Mouse (Mus musculus) hindbrain, embryonic 16.5 days (tissue): ENCODE data around the gene Thap11. TPM values are rescaled to one million over a fixed set of nuclear protein-coding genes. Genes with fewer than 3 reads are reported as not detected.
A peak's percentile ranks its signal among the peaks of the same experiment; 100 is the strongest.
"Not testable (repeated sequence)": the region's sequence is repeated elsewhere in the genome, so short reads cannot be mapped to it uniquely, and the experiment has no call there.

ENCODE experiments used
- ATAC-seq: fragments of 200-750 bp; cut with Nextera tagmentation; 2 replicates; pipeline ENCODE4 v1.8.0; 2017; ENCODE audit warnings: moderate TSS enrichment, moderate library complexity
- H3K27ac ChIP-seq: fragments of 300-500 bp; sonication (generic); 2 replicates; pipeline ENCODE4 v1.5.1; 2014; ENCODE audit warnings: low read depth, mild to moderate bottlenecking, control low read depth, low read length, moderate library complexity
- H3K27me3 ChIP-seq: fragments of 300-500 bp; sonication (generic); replicated peaks from 2 replicates; pipeline ENCODE4 v1.6.1; 2014; ENCODE audit warnings: low read length; ENCODE audit not compliant: control insufficient read depth, insufficient read depth
- H3K36me3 ChIP-seq: fragments of 300-500 bp; sonication (generic); 2 replicates; pipeline ENCODE4 v1.6.1; 2014; ENCODE audit warnings: mild to moderate bottlenecking, low read length, moderate library complexity, mixed read lengths; ENCODE audit not compliant: control insufficient read depth, insufficient read depth
- H3K4me1 ChIP-seq: fragments of 300-500 bp; sonication (generic); 2 replicates; pipeline ENCODE4 v1.6.1; 2014; ENCODE audit warnings: low read depth, low read length; ENCODE audit not compliant: control insufficient read depth, insufficient read depth
- H3K4me2 ChIP-seq: fragments of 300-500 bp; sonication (generic); 2 replicates; pipeline ENCODE4 v1.6.1; 2014; ENCODE audit warnings: mild to moderate bottlenecking, low read length, control low read depth, moderate library complexity
- H3K4me3 ChIP-seq: fragments of 300-500 bp; sonication (generic); 2 replicates; pipeline ENCODE4 v1.5.1; 2014; ENCODE audit warnings: mild to moderate bottlenecking, low read length, control low read depth, moderate library complexity
- H3K9ac ChIP-seq: fragments of 300-500 bp; sonication (generic); 2 replicates; pipeline ENCODE4 v1.6.1; 2014; ENCODE audit warnings: low read depth, mild to moderate bottlenecking, control low read depth, low read length, moderate library complexity
- H3K9me3 ChIP-seq: fragments of 300-500 bp; sonication (generic); 2 replicates; pipeline ENCODE4 v1.6.1; 2014; ENCODE audit warnings: mild to moderate bottlenecking, low read length, moderate library complexity; ENCODE audit not compliant: control insufficient read depth
- WGBS: fragments of 180-500 bp; shearing (Covaris S2); extraction: QIAGEN DNeasy Blood & Tissue Kit; methylation state at CpG from one replicate; pipeline ENCODE4 v1.1.7; 2014; 5-methylcytosine and 5-hydroxymethylcytosine counted together
- polyA plus RNA-seq: library from polyadenylated mRNA; unstranded; fragments of >200 nt; fragmentation: Nextera tagmentation; extraction: Ambion mirVana; gene quantifications from 2 replicates; pipeline ENCODE4 v1.2.1, GENCODE M21; 2015

Gene Thap11
- polyA plus RNA-seq, 1 experiment from 2014 or later: 52.5 TPM

GRCm38 (mm10) chr8:105813241-105813640, 41.7 kb upstream of the Thap11 start:
- Histone ChIP-seq H3K9ac (no peak overlapping the region), H3K4me2 (no peak overlapping the region), H3K27me3 (no peaks in the 10 kb centered on the region), H3K27ac (no peak overlapping the region), H3K4me3 (no peak overlapping the region), H3K9me3 (no peaks in the 10 kb centered on the region), H3K36me3 (no peaks in the 10 kb centered on the region), H3K4me1 (no peaks in the 10 kb centered on the region; the same call in 1 of the 2 replicates)
- no peak for ATAC-seq
- WGBS: 97% methylated on average over 6 of the region's 6 CpGs

GRCm38 (mm10) chr8:105819659-105820058, 35.3 kb upstream of the Thap11 start:
- Histone ChIP-seq H3K4me2 (no peak overlapping the region), H3K27ac (no peak overlapping the region), H3K9me3 (no peaks in the 10 kb centered on the region), H3K4me1 (0 out of 2 replicates have a peak, but pooled peaks cover 3% of the 10 kb centered on the region), H3K9ac (no peak overlapping the region), H3K4me3 (no peak overlapping the region), H3K36me3 (peaks cover 5% of the 10 kb centered on the region; the same call in 1 of the 2 replicates), H3K27me3 (no peaks in the 10 kb centered on the region)
- whole genome bisulfite sequencing: 91% methylated on average over 3 of the region's 3 CpGs
- no peak for ATAC-seq

GRCm38 (mm10) chr8:105820925-105821324, 34.0 kb upstream of the Thap11 start:
- WGBS: 100% methylated on average over 1 of the region's 1 CpGs
- H3K4me1 ChIP-seq: peaks cover 10% of the 10 kb centered on the region
- ATAC-seq: 0 out of 2 replicates have a peak, but pooled peaks have one; percentile 13
- H3K27me3 ChIP-seq: no peaks in the 10 kb centered on the region
- H3K27ac ChIP-seq: no peak overlapping the region
- peaks cover 5% of the 10 kb centered on the region; the same call in 1 of the 2 replicates for H3K36me3 ChIP-seq
- no peak overlapping the region for H3K9ac ChIP-seq
- H3K9me3 ChIP-seq: no peaks in the 10 kb centered on the region
- H3K4me2 ChIP-seq: no peak overlapping the region
- H3K4me3 ChIP-seq: no peak overlapping the region

- no peak overlapping the region for H3K27ac ChIP-seq
- no peaks in the 10 kb centered on the region for H3K9me3 ChIP-seq
- H3K4me1 ChIP-seq: peaks cover 19% of the 10 kb centered on the region
- no peak overlapping the region for H3K4me3 ChIP-seq
- peaks cover 5% of the 10 kb centered on the region; the same call in 1 of the 2 replicates for H3K36me3 ChIP-seq
- no peak for ATAC-seq
- no peak overlapping the region for H3K9ac ChIP-seq
- H3K27me3 ChIP-seq: no peaks in the 10 kb centered on the region
- H3K4me2 ChIP-seq: peak overlapping the region; percentile 85
- 73% methylated on average over 4 of the region's 4 CpGs for WGBS
These were observed 29.4 kb upstream of the Thap11 start for GRCm38 (mm10) chr8:105825506-105825905.

DNA sequence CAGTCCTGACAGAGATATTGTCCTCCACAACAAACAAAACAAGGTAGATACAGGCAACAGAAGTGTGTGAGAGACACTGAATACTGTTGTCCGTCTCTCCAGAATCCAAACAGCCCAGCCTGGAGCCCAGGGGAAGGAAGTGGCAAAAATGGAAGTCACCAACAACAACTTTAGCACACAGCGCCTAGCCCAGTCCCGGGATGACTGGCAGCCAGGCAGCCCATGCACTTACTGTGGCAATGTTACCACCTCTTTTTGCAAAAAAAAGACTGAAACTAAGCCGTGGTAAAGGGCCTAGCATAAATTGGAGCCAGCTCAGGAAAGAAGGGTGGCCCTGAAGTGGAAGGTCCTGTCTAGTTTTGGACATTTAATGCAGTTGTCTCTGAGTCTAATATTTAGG, 28.6 kb upstream of the Thap11 start:
- H3K27ac ChIP-seq: no peak overlapping the region
- 0 out of 2 replicates have a peak, but pooled peaks cover 5% of the 10 kb centered on the region for H3K36me3 ChIP-seq
- no peak for ATAC-seq
- H3K4me2 ChIP-seq: peak overlapping the region; percentile 85
- 10% methylated on average over 4 of the region's 4 CpGs for WGBS
- H3K9me3 ChIP-seq: no peaks in the 10 kb centered on the region
- H3K9ac ChIP-seq: peak overlapping the region; percentile 86
- H3K4me3 ChIP-seq: peak overlapping the region; percentile 78
- no peaks in the 10 kb centered on the region for H3K27me3 ChIP-seq
- H3K4me1 ChIP-seq: peaks cover 19% of the 10 kb centered on the region

GRCm38 (mm10) chr8:105826861-105827848, 27.8 kb upstream of the Thap11 start, which contains the start of the genes Ranbp10 and Tsnaxip1:
Gene Ranbp10 (minus strand): TSS chr8:105827350.
Gene Tsnaxip1 (plus strand): TSS chr8:105827731.
- H3K4me2 ChIP-seq: peak within 1 kb of the TSS; percentile 85
- no peaks in the 10 kb centered on the region for H3K27me3 ChIP-seq
- H3K9ac ChIP-seq: peak within 1 kb of the TSS; percentile 86
- peak; percentile 99 for ATAC-seq
- peak within 1 kb of the TSS; percentile 80 for H3K27ac ChIP-seq
- H3K36me3 ChIP-seq: 0 out of 2 replicates have a peak, but pooled peaks cover 3% of the 10 kb centered on the region
- under 1% methylated on average over 52 of the region's 52 CpGs for WGBS
- no peaks in the 10 kb centered on the region for H3K9me3 ChIP-seq
- H3K4me3 ChIP-seq: peak within 1 kb of the TSS; percentile 78
- peaks cover 19% of the 10 kb centered on the region for H3K4me1 ChIP-seq

DNA sequence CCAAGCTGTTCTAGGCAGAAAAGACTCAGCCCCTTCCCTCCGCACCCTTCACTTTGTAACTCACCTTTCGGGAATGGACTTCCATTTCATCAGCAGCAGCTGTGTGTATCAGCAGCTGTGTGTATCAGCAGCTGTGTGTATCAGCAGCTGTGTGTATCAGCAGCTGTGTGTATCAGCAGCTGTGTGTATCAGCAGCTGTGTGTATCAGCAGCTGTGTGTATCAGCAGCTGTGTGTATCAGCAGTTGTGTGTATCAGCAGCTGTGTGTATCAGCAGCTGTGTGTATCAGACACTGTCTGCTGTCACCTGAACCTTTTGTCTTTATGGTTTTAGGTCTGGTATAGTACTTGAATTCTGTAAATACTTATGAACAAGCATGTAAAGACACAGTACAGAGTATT, 21.2 kb upstream of the Thap11 start:
- not testable (repeated sequence) for H3K27ac ChIP-seq, H3K36me3 ChIP-seq, ATAC-seq, H3K4me2 ChIP-seq, H3K27me3 ChIP-seq, H3K4me3 ChIP-seq, H3K9ac ChIP-seq, H3K9me3 ChIP-seq, H3K4me1 ChIP-seq
- WGBS: 80% methylated on average over 2 of the region's 2 CpGs

DNA sequence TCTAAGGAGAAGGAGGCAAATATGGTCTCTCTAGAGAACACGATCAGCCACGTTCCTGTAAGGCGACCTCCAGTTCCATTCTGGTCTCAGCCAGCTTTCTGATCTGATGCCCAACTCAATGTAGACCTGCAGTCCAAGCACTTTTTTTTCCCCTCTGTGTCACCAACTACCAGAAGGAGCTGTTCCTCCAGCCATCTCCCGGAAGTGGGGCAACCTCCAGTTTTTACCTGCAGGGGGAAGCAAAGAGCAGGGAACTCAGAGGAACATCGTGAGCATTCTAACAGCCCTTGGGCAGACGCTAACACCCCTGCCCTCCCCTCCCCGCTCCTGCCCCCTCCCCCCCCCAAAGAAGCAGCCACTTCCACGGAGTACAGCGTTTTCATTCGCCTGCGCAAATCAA, 19.6 kb upstream of the Thap11 start:
- H3K36me3 ChIP-seq: no peaks in the 10 kb centered on the region
- H3K4me2 ChIP-seq: no peak overlapping the region
- no peaks in the 10 kb centered on the region for H3K4me1 ChIP-seq
- no peak for ATAC-seq
- no peak overlapping the region for H3K4me3 ChIP-seq
- no peak overlapping the region for H3K27ac ChIP-seq
- 29% methylated on average over 11 of the region's 11 CpGs for WGBS
- H3K27me3 ChIP-seq: no peaks in the 10 kb centered on the region
- H3K9me3 ChIP-seq: no peaks in the 10 kb centered on the region
- H3K9ac ChIP-seq: no peak overlapping the region

- no peak for ATAC-seq
- Histone ChIP-seq H3K4me1 (no peaks in the 10 kb centered on the region), H3K4me3 (no peak overlapping the region), H3K27me3 (no peaks in the 10 kb centered on the region), H3K4me2 (no peak overlapping the region), H3K36me3 (no peaks in the 10 kb centered on the region), H3K27ac (no peak overlapping the region), H3K9ac (no peak overlapping the region), H3K9me3 (no peaks in the 10 kb centered on the region)
- 79% methylated on average over 6 of the region's 6 CpGs for WGBS
These were observed 17.9 kb upstream of the Thap11 start for GRCm38 (mm10) chr8:105836991-105837390.
